19 mouse cellular contexts compared by ENCODE assay signal in the genomic region with DNA sequence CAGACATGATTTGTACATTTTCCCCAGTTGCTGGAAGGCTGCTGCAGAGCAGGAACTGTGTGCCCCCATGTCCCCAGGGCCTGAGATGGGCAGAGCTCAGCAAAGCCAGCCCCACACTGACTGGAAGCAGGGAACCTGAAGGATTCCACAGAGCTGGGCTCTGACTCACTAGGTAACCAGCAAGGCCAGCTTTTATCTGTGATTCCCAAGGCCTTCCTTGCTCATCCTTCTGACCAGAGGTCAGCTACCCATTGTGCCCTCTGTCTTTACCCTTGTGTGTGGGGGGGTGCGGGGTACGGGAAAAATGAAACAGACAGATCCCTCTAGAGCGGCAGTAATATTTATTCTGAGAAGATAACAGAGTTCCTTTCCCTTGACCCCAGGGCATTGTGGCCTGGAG. TPM values are rescaled to one million over a fixed set of nuclear protein-coding genes. Genes with fewer than 3 reads are reported as not detected.
DNase-seq lines count a peak whose midpoint lies in the region; ATAC-seq and TF ChIP-seq lines count a peak whose summit lies in the region.
"Had no signal": no experiment of that assay in that cellular context is flagged by ENCODE, and none has a peak within 500 bp of the region (broad histone marks: within the 10 kb centered on the region; RNA-seq: fewer than 3 reads in every experiment).

No protein-coding gene starts in this region.

- ATAC-seq in liver, embryonic 12.5 days: no peak
- ATAC-seq in liver, embryonic 11.5 days (replicated peaks; ENCODE audit: low FRiP score): no peak
- ATAC-seq: liver, postnatal 0 days; Patski had no signal

- no peak for DNase-seq in liver, embryonic 11.5 days (ENCODE audit: low spot score)
- DNase-seq in adrenal gland, adult (ENCODE audit: inconsistent age in 2 of 2, low spot score in 1 of 2): peak; percentile 89 to 93
- DNase-seq in adrenal gland, postnatal 10 days: peak; percentile 68
- no peak for DNase-seq in retina, embryonic 14.5 days (ENCODE audit: low spot score)
- DNase-seq in midbrain, embryonic 10.5 days (ENCODE audit: low spot score): no peak
- DNase-seq: cerebellum, adult 9-11 months; heart, postnatal 4 days; liver, postnatal 0 days; spleen, adult 18-20 months had no signal

- TF ChIP-seq POLR2A in small intestine, adult 2 months (IDR thresholded peaks at IDR 0.05; ENCODE audit: low read depth, low read length): no peak

- peaks cover 40% of the 10 kb centered on the region for H3K36me3 ChIP-seq in liver, embryonic 12.5 days
- H3K36me3 ChIP-seq in liver, embryonic 11.5 days (ENCODE audit: control insufficient read depth, insufficient read depth, low read length): no peaks in the 10 kb centered on the region
- H3K36me3 ChIP-seq in small intestine, adult 2 months (ENCODE audit: control insufficient read depth, insufficient read depth, low read length): peaks cover 4% of the 10 kb centered on the region
- no peaks in the 10 kb centered on the region for H3K36me3 ChIP-seq in midbrain, embryonic 10.5 days
- H3K36me3 ChIP-seq: embryonic facial prominence, embryonic 12.5 days; limb, embryonic 15.5 days had no signal

- H3K27me3 ChIP-seq in liver, embryonic 12.5 days (replicated peaks): no peaks in the 10 kb centered on the region
- no peaks in the 10 kb centered on the region for H3K27me3 ChIP-seq in liver, embryonic 11.5 days (replicated peaks; ENCODE audit: control insufficient read depth, insufficient read depth, low read length)
- H3K27me3 ChIP-seq in small intestine, adult 2 months (ENCODE audit: control insufficient read depth, insufficient read depth, low read length): no peaks in the 10 kb centered on the region
- no peaks in the 10 kb centered on the region; the same call in 1 of the 2 replicates for H3K27me3 ChIP-seq in midbrain, embryonic 10.5 days (ENCODE audit: low read depth, poor library complexity, severe bottlenecking)
- H3K27me3 ChIP-seq: forebrain, embryonic 13.5 days; heart, embryonic 12.5 days; limb, embryonic 15.5 days; Patski had no signal

- H3K9ac ChIP-seq in liver, embryonic 12.5 days: 0 out of 2 replicates have a peak overlapping the region, but pooled peaks have one; percentile 3
- no peak overlapping the region for H3K9ac ChIP-seq in liver, embryonic 11.5 days (ENCODE audit: low read depth, low read length)
- H3K9ac ChIP-seq: embryonic facial prominence, embryonic 12.5 days; heart, embryonic 12.5 days; liver, postnatal 0 days had no signal

- H3K4me1 ChIP-seq in liver, embryonic 12.5 days: peaks cover 35% of the 10 kb centered on the region
- peaks cover 4% of the 10 kb centered on the region for H3K4me1 ChIP-seq in liver, embryonic 11.5 days (replicated peaks; ENCODE audit: control insufficient read depth, insufficient read depth, low read length)
- H3K4me1 ChIP-seq in small intestine, adult 2 months (ENCODE audit: control insufficient read depth, insufficient read depth, insufficient read length, low read length): peaks cover 47% of the 10 kb centered on the region
- H3K4me1 ChIP-seq in midbrain, embryonic 10.5 days: peaks cover 24% of the 10 kb centered on the region

- 59% methylated on average over 3 of the region's 3 CpGs for WGBS in liver, embryonic 12.5 days (ENCODE audit: insufficient replicate concordance)
- WGBS in liver, embryonic 11.5 days: 61% methylated on average over 3 of the region's 3 CpGs
- 55% methylated on average over 3 of the region's 3 CpGs for WGBS in small intestine, adult 2 months
- 88% methylated on average over 3 of the region's 3 CpGs for WGBS in midbrain, embryonic 10.5 days

- no peak overlapping the region for H3K27ac ChIP-seq in liver, embryonic 12.5 days
- no peak overlapping the region for H3K27ac ChIP-seq in liver, embryonic 11.5 days (ENCODE audit: low read depth, low read length)
- H3K27ac ChIP-seq in small intestine, adult 2 months (ENCODE audit: insufficient read depth, low read depth, low read length): peak overlapping the region; percentile 78
- no peak overlapping the region for H3K27ac ChIP-seq in midbrain, embryonic 10.5 days (replicated peaks)
- H3K27ac ChIP-seq: embryonic facial prominence, embryonic 12.5 days; forebrain, embryonic 13.5 days; limb, embryonic 15.5 days had no signal

- no peaks in the 10 kb centered on the region for H3K9me3 ChIP-seq in liver, embryonic 12.5 days (replicated peaks)
- H3K9me3 ChIP-seq in liver, embryonic 11.5 days (ENCODE audit: control insufficient read depth, low read length): no peaks in the 10 kb centered on the region
- no peaks in the 10 kb centered on the region for H3K9me3 ChIP-seq in midbrain, embryonic 10.5 days (replicated peaks)
- H3K9me3 ChIP-seq: embryonic facial prominence, embryonic 12.5 days; forebrain, embryonic 13.5 days; heart, embryonic 12.5 days; limb, embryonic 15.5 days had no signal

- no peak overlapping the region for H3K4me2 ChIP-seq in liver, embryonic 12.5 days
- no peak overlapping the region for H3K4me2 ChIP-seq in liver, embryonic 11.5 days

- H3K4me3 ChIP-seq in liver, embryonic 12.5 days: no peak overlapping the region
- no peak overlapping the region for H3K4me3 ChIP-seq in liver, embryonic 11.5 days (ENCODE audit: low read depth, low read length)
- H3K4me3 ChIP-seq in small intestine, adult 2 months (ENCODE audit: low read depth, low read length): no peak overlapping the region
- no peak overlapping the region for H3K4me3 ChIP-seq in midbrain, embryonic 10.5 days
- H3K4me3 ChIP-seq: embryonic facial prominence, embryonic 12.5 days; erythroblast, embryonic 14.5 days; heart, embryonic 12.5 days had no signal

- no peak for TF ChIP-seq CTCF in small intestine, adult 2 months (IDR thresholded peaks at IDR 0.05; ENCODE audit: extremely low read depth, insufficient read length, insufficient replicate concordance, low read depth, low read length)

RNA-seq across cellular contexts. Expression of gene Myo7a, which starts 1.9 kb away (rescaled TPM):
- polyA plus RNA-seq in liver, embryonic 12.5 days (2016; fragmentation: Nextera tagmentation; extraction: Ambion mirVana): 14.4 TPM in 2 replicates
- 20.1 and 20.7 TPM in 2 replicates for polyA plus RNA-seq in liver, embryonic 11.5 days (2014; fragmentation: Nextera tagmentation; extraction: Ambion mirVana)
- total RNA-seq in adrenal gland, postnatal 10 days (2021): 10 to 100 TPM; 48.9 to 87.1 TPM
- polyA plus RNA-seq in small intestine, adult 2 months (2012; rRNA removed): 26.9 and 51.7 TPM in 2 replicates
- polyA plus RNA-seq in midbrain, embryonic 10.5 days (2016; fragmentation: Nextera tagmentation; extraction: Ambion mirVana): 17.7 and 19.2 TPM in 2 replicates

RNA-seq across cellular contexts. Expression of gene Omp, which starts 24.1 kb away (rescaled TPM):
- polyA plus RNA-seq in liver, embryonic 12.5 days (2016; fragmentation: Nextera tagmentation; extraction: Ambion mirVana): 0.89 TPM in 2 replicates
- 0.62 and 0.70 TPM in 2 replicates for polyA plus RNA-seq in liver, embryonic 11.5 days (2014; fragmentation: Nextera tagmentation; extraction: Ambion mirVana)
- total RNA-seq in adrenal gland, postnatal 10 days (2021): 1 to 10 TPM in 1 of 2 experiments, under 1 TPM in 1; 0.66 to 1.2 TPM
- 0.65 and 1.4 TPM in 2 replicates for polyA plus RNA-seq in small intestine, adult 2 months (2012; rRNA removed)
- 0.10 TPM in 2 replicates for polyA plus RNA-seq in midbrain, embryonic 10.5 days (2016; fragmentation: Nextera tagmentation; extraction: Ambion mirVana)
- total RNA-seq: gastrocnemius, adult 8-10 months; monocyte, adult 5-6 weeks had no signal

RNA-seq across cellular contexts. Expression of gene Capn5, which starts 56.8 kb away (rescaled TPM):
- 20.0 and 23.5 TPM in 2 replicates for polyA plus RNA-seq in liver, embryonic 12.5 days (2016; fragmentation: Nextera tagmentation; extraction: Ambion mirVana)
- polyA plus RNA-seq in liver, embryonic 11.5 days (2014; fragmentation: Nextera tagmentation; extraction: Ambion mirVana): 20.0 and 20.1 TPM in 2 replicates
- 10 to 100 TPM in 1 of 2 experiments, 1 to 10 TPM in 1; 8.2 to 13.4 TPM for total RNA-seq in adrenal gland, postnatal 10 days (2021)
- polyA plus RNA-seq in small intestine, adult 2 months (2012; rRNA removed): 15.6 and 17.2 TPM in 2 replicates
- polyA plus RNA-seq in midbrain, embryonic 10.5 days (2016; fragmentation: Nextera tagmentation; extraction: Ambion mirVana): 6.4 and 7.0 TPM in 2 replicates

Comparison
In these comparisons a context has a peak if more than half of its experiments do, and no peak if none do; other contexts are left out.
1. DNase-seq: peak in adrenal gland, adult (2 of 2) and adrenal gland, postnatal 10 days (single experiment); none in liver, embryonic 11.5 days (single experiment), retina, embryonic 14.5 days (single experiment) and midbrain, embryonic 10.5 days (single experiment).